Mouse (Mus musculus) kidney, embryonic 16.5 days (tissue): ENCODE measurements around the gene Zfp148. TPM values are rescaled to one million over a fixed set of nuclear protein-coding genes. Genes with fewer than 3 reads are reported as not detected.
A peak's percentile ranks its signal among the peaks of the same experiment; 100 is the strongest.

ENCODE experiments used
- ATAC-seq: fragments of 200-750 bp; cut with Nextera tagmentation; 2 replicates; pipeline ENCODE4 v1.8.0; 2017; ENCODE audit warnings: moderate TSS enrichment; ENCODE audit not compliant: low FRiP score, low TSS enrichment
- H3K27ac ChIP-seq: fragments of 300-500 bp; sonication (generic); 2 replicates; pipeline ENCODE4 v1.5.1; 2014; ENCODE audit warnings: low read length
- H3K27me3 ChIP-seq: fragments of 300-500 bp; sonication (generic); 2 replicates; pipeline ENCODE4 v1.6.1; 2014; ENCODE audit warnings: low read length, control low read depth, mixed read lengths; ENCODE audit not compliant: insufficient read depth
- H3K36me3 ChIP-seq: fragments of 300-500 bp; sonication (generic); 2 replicates; pipeline ENCODE4 v1.6.1; 2014; ENCODE audit warnings: low read length, control low read depth, mixed read lengths; ENCODE audit not compliant: insufficient read depth
- H3K4me1 ChIP-seq: fragments of 300-500 bp; sonication (generic); 2 replicates; pipeline ENCODE4 v1.6.1; 2014; ENCODE audit warnings: low read length, control low read depth, mixed read lengths; ENCODE audit not compliant: insufficient read depth
- H3K4me2 ChIP-seq: fragments of 300-500 bp; sonication (generic); replicated peaks from 2 replicates; pipeline ENCODE4 v1.6.1; 2014; ENCODE audit warnings: low read depth, low read length
- H3K4me3 ChIP-seq: fragments of 300-500 bp; sonication (generic); 2 replicates; pipeline ENCODE4 v1.5.1; 2014; ENCODE audit warnings: mild to moderate bottlenecking, low read length
- H3K9ac ChIP-seq: fragments of 300-500 bp; sonication (generic); replicated peaks from 2 replicates; pipeline ENCODE4 v1.6.1; 2014; ENCODE audit warnings: low read length
- H3K9me3 ChIP-seq: fragments of 300-500 bp; sonication (generic); 2 replicates; pipeline ENCODE4 v1.6.1; 2016; ENCODE audit warnings: low read length, control low read depth
- WGBS: fragments of 180-500 bp; shearing (Covaris S2); extraction: QIAGEN DNeasy Blood & Tissue Kit; methylation state at CpG from one replicate; pipeline ENCODE4 v1.1.7; 2014; 5-methylcytosine and 5-hydroxymethylcytosine counted together
- polyA plus RNA-seq: library from polyadenylated mRNA; unstranded; fragments of >200 nt; fragmentation: Nextera tagmentation; extraction: Ambion mirVana; gene quantifications from 2 replicates; pipeline ENCODE4 v1.2.1, GENCODE M21; 2015

Zfp148 gene
- polyA plus RNA-seq, 1 experiment from 2014 or later: 59.0 TPM

DNA sequence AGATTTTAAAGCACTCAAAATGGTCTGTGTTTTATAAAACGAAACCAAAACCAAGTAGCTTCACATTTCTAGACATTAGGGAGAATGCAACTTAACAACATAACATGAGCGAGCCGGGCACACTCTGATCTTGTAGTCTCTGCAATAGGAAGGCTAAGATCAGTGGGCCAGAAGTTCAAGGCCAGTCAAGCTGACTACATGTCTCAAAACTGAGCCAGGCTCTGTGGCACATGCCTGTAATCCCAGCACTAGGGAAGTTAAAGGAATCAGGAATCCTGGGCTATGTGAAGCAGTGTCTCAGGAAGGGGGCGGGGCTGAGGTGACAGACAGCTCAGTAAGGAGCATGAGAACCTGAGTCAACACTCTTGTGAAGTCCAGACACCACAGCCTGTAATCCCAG, 35.8 kb upstream of the Zfp148 start:
- H3K9me3 ChIP-seq: no peaks in the 10 kb centered on the region
- WGBS: 78% methylated on average over 4 of the region's 4 CpGs
- H3K36me3 ChIP-seq: no peaks in the 10 kb centered on the region
- no peak overlapping the region for H3K4me3 ChIP-seq
- no peak overlapping the region for H3K9ac ChIP-seq
- no peak overlapping the region for H3K27ac ChIP-seq
- ATAC-seq: peak; percentile 35; the same call in 1 of the 2 replicates
- H3K4me2 ChIP-seq: 0 out of 2 replicates have a peak overlapping the region, but pooled peaks have one; percentile 8
- H3K4me1 ChIP-seq: 0 out of 2 replicates have a peak, but pooled peaks cover 4% of the 10 kb centered on the region
- H3K27me3 ChIP-seq: no peaks in the 10 kb centered on the region

DNA sequence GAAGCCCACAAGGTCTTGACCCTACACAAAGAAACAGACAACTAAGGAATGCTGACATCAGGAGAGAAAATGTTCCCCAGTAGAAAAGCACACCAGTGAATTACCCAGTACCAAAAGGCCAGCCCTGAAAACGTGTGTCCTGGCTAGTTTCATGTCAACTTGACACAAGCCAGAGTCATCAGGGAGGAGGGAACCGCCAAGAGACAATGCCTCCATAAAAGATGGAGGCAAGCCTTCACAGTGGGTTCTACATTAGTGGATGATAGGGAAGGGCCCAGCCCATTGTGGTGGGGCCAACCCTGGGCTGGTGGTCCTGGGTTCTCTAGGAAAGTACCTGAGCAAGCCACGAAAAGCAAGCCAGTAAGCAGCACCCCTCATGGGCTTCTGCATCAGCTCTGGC, 34.3 kb upstream of the Zfp148 start:
- H3K4me1 ChIP-seq: 0 out of 2 replicates have a peak, but pooled peaks cover 4% of the 10 kb centered on the region
- no peaks in the 10 kb centered on the region for H3K36me3 ChIP-seq
- H3K9ac ChIP-seq: no peak overlapping the region
- H3K27ac ChIP-seq: no peak overlapping the region
- H3K4me3 ChIP-seq: no peak overlapping the region
- ATAC-seq: no peak
- H3K27me3 ChIP-seq: no peaks in the 10 kb centered on the region
- H3K9me3 ChIP-seq: no peaks in the 10 kb centered on the region
- H3K4me2 ChIP-seq: no peak overlapping the region
- WGBS: 55% methylated on average over 3 of the region's 3 CpGs

- WGBS: 44% methylated on average over 5 of the region's 5 CpGs
- no peak overlapping the region for H3K9ac ChIP-seq
Observed at GRCm38 (mm10) chr16:33347134-33347533, 33.5 kb upstream of the Zfp148 start.

DNA sequence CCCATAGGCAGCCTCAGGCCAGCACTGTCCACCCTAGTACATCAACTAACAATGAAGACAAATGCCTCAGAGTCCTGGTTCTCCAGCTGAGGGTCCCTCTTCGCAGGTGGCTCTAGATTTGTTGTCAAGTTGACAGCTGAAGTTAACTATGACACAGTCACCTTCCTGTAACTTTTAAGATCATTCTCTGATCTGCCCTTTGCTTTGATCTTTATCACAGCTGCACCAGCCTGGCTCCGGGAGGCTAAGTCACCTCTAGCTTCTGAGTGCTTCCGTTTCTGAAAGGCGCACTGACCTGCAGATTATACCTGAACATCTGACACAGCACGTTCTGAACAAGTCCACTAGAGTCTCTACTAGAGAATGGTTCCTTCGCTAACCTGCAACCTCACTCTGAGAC, 22.8 kb upstream of the Zfp148 start:
- H3K4me1 ChIP-seq: no peaks in the 10 kb centered on the region
- no peak for ATAC-seq
- H3K4me2 ChIP-seq: no peak overlapping the region
- H3K4me3 ChIP-seq: no peak overlapping the region
- H3K27ac ChIP-seq: no peak overlapping the region
- H3K9ac ChIP-seq: no peak overlapping the region
- H3K27me3 ChIP-seq: no peaks in the 10 kb centered on the region
- no peaks in the 10 kb centered on the region for H3K36me3 ChIP-seq
- 62% methylated on average over 6 of the region's 6 CpGs for WGBS
- no peaks in the 10 kb centered on the region for H3K9me3 ChIP-seq

More at GRCm38 (mm10) chr16:33347134-33347533, 33.5 kb upstream of the Zfp148 start:
- no peaks in the 10 kb centered on the region for H3K27me3 ChIP-seq
- H3K4me1 ChIP-seq: 0 out of 2 replicates have a peak, but pooled peaks cover 4% of the 10 kb centered on the region
- no peak overlapping the region for H3K4me3 ChIP-seq
- no peaks in the 10 kb centered on the region for H3K36me3 ChIP-seq
- H3K4me2 ChIP-seq: no peak overlapping the region
- ATAC-seq: 0 out of 2 replicates have a peak, but pooled peaks have one; percentile 31
- no peaks in the 10 kb centered on the region for H3K9me3 ChIP-seq
- no peak overlapping the region for H3K27ac ChIP-seq

DNA sequence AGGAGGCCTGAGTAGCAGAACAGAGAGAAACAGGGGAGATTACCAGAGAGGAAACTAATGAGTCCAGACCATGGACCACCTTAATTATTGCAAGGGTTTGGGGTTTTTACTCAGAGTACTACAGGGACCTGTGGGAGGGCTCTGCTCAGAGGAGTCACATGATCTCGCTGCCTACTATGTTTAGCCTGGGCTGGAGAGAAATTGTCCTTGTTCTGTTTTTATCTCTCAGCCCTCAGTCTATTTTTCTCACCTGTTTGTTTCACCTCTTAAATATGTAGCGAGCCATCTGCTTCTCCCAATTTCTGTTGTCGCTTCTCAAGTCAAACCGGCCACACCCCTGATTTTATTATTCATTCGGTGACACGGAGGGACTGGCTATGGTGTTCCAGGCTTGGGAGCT, 14.9 kb upstream of the Zfp148 start:
- Histone ChIP-seq H3K4me1 (no peaks in the 10 kb centered on the region), H3K9ac (no peak overlapping the region), H3K27me3 (no peaks in the 10 kb centered on the region), H3K9me3 (no peaks in the 10 kb centered on the region), H3K4me2 (no peak overlapping the region), H3K27ac (no peak overlapping the region), H3K36me3 (no peaks in the 10 kb centered on the region), H3K4me3 (no peak overlapping the region)
- no peak for ATAC-seq
- WGBS: 85% methylated on average over 6 of the region's 6 CpGs

DNA sequence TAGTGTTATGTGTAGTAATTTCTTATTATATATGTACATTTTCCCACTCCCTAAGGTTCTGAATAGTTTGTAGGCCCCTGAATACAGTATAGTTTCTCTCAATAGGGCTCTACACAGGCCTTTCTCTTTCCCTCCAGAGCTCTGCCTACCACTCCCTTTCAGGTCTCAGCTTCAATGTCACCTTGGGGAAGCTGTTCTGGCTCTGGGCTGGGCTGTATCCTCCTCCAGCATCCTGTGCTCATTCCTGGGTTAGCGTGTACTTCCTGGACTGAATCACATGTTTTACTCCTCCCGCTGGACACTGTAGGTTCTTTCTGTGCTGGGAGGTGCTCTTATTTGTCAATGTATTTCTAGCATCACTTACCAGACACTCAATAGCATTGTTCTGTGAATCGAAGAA, 12.0 kb upstream of the Zfp148 start:
- Histone ChIP-seq H3K36me3 (no peaks in the 10 kb centered on the region), H3K9me3 (no peaks in the 10 kb centered on the region), H3K4me1 (no peaks in the 10 kb centered on the region), H3K27ac (no peak overlapping the region), H3K4me2 (no peak overlapping the region), H3K27me3 (no peaks in the 10 kb centered on the region), H3K9ac (no peak overlapping the region), H3K4me3 (no peak overlapping the region)
- no peak for ATAC-seq
- WGBS: 74% methylated on average over 3 of the region's 3 CpGs

DNA sequence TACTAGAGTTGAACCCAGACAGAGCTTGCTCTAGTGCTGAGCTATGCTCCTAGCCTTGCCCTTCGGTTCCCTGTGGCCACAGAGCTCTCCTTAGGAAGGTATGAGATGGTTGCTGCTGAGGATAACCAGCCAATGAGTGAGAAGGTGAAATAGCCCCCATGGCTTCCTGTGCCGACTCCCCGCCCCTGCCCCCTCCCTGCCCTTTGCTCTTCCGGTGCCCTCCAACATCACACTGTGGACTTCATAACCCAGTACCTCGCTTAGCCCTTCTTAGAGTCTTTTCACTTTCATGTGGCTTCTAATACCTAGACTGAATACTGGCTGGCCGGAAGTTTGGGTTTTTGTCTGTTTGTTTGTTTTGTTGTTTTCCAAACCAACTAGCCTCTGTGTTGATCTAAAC, 9.8 kb upstream of the Zfp148 start:
- Histone ChIP-seq H3K4me3 (no peak overlapping the region), H3K27me3 (no peaks in the 10 kb centered on the region), H3K4me2 (no peak overlapping the region), H3K36me3 (no peaks in the 10 kb centered on the region), H3K27ac (no peak overlapping the region), H3K9ac (no peak overlapping the region), H3K4me1 (no peaks in the 10 kb centered on the region), H3K9me3 (no peaks in the 10 kb centered on the region)
- no peak for ATAC-seq
- whole genome bisulfite sequencing: 57% methylated on average over 6 of the region's 6 CpGs

DNA sequence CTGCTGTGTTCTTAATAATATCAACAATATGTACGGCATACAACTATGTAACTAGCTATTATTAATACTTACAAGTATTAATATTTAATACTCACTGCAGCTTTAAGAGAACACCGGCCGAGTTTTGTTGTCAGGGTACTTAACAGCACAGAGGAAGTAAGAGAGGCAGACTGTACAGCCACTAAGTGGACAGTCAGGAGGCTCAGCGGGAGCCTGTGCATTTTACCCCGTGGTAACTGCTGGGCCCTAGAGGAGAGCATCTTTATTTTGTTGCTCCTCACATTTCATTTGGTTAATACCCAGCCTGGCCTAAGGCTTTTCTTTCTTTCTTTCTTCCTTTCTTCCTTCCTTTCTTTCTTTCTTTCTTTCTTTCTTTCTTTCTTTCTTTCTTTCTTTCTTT, 8.0 kb upstream of the Zfp148 start:
- no peaks in the 10 kb centered on the region for H3K36me3 ChIP-seq
- H3K27me3 ChIP-seq: no peaks in the 10 kb centered on the region
- no peak overlapping the region for H3K4me2 ChIP-seq
- no peaks in the 10 kb centered on the region for H3K9me3 ChIP-seq
- 72% methylated on average over 5 of the region's 5 CpGs for WGBS
- no peak overlapping the region for H3K4me3 ChIP-seq
- no peaks in the 10 kb centered on the region for H3K4me1 ChIP-seq
- H3K9ac ChIP-seq: no peak overlapping the region
- ATAC-seq: no peak
- no peak overlapping the region for H3K27ac ChIP-seq

- H3K36me3 ChIP-seq: no peaks in the 10 kb centered on the region
- H3K27ac ChIP-seq: no peak overlapping the region
- H3K9me3 ChIP-seq: no peaks in the 10 kb centered on the region
- H3K27me3 ChIP-seq: no peaks in the 10 kb centered on the region
- no peak for ATAC-seq
- no peak overlapping the region for H3K4me3 ChIP-seq
- 98% methylated on average over 2 of the region's 2 CpGs for WGBS
- H3K4me1 ChIP-seq: no peaks in the 10 kb centered on the region
- no peak overlapping the region for H3K9ac ChIP-seq
- H3K4me2 ChIP-seq: no peak overlapping the region
Observed at GRCm38 (mm10) chr16:33373326-33373725, 7.3 kb upstream of the Zfp148 start.

DNA sequence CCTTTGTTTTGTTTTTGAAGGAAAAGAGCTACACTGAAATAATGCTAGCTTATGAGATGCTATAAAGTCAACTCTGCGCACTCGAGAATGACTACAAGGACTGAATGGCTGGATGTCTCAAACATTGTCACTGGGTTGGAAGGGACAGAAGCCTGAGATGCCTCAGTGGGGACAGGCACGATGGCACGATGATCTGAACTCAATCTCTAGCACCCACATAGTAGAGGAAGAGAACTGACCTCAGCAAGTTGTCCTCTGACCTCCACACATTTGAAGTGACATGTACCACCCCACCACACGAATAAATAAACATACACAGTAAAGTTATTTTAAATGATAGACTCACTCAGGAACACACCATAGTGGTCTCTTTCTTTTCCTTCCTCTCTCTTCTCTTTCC, 4.4 kb upstream of the Zfp148 start:
- no peaks in the 10 kb centered on the region for H3K36me3 ChIP-seq
- H3K4me1 ChIP-seq: peaks cover 9% of the 10 kb centered on the region
- 76% methylated on average over 5 of the region's 5 CpGs for WGBS
- H3K9me3 ChIP-seq: no peaks in the 10 kb centered on the region
- H3K27ac ChIP-seq: no peak overlapping the region
- no peaks in the 10 kb centered on the region for H3K27me3 ChIP-seq
- H3K9ac ChIP-seq: no peak overlapping the region
- no peak overlapping the region for H3K4me2 ChIP-seq
- H3K4me3 ChIP-seq: no peak overlapping the region
- ATAC-seq: no peak
